Mouse (Mus musculus) heart, embryonic 14.5 days (tissue): Measurements from ENCODE around the gene Dock8. TPM values are rescaled to one million over a fixed set of nuclear protein-coding genes. Genes with fewer than 3 reads are reported as not detected.

Experiments used
- ATAC-seq: fragments of 200-750 bp; cut with Nextera tagmentation; 2 replicates; pipeline ENCODE4 v1.8.0; 2017; ENCODE audit warnings: low read depth, moderate TSS enrichment; ENCODE audit not compliant: insufficient number of reproducible peaks, insufficient read depth, low FRiP score
- H3K27ac ChIP-seq, 2 experiments: fragments of 200-500 bp in 1 of 2; fragments of 300-500 bp in 1 of 2; sonication (generic) in 1 of 2; replicated peaks in 1 of 2; 2 replicates each; pipeline ENCODE4 v1.5.1; 2012 to 2014; ENCODE audit warnings: low read depth in 2 of 2, low read length in 2 of 2, control low read depth in 1 of 2, mild to moderate bottlenecking in 1 of 2, mixed read lengths in 1 of 2; ENCODE audit not compliant: control insufficient read depth in 1 of 2, insufficient read depth in 1 of 2
- H3K27me3 ChIP-seq: fragments of 300-500 bp; sonication (generic); 2 replicates; pipeline ENCODE4 v1.6.1; 2014; ENCODE audit warnings: mild to moderate bottlenecking, low read length, control low read depth; ENCODE audit not compliant: control insufficient read depth, insufficient read depth
- H3K36me3 ChIP-seq: fragments of 300-500 bp; sonication (generic); 2 replicates; pipeline ENCODE4 v1.6.1; 2014; ENCODE audit warnings: mild to moderate bottlenecking, control low read depth, low read length, mixed read lengths; ENCODE audit not compliant: control insufficient read depth, insufficient read depth
- H3K4me1 ChIP-seq, 2 experiments: fragments of 200-500 bp in 1 of 2; fragments of 300-500 bp in 1 of 2; sonication (generic) in 1 of 2; 2 replicates each; pipeline ENCODE4 v1.6.1; 2012 to 2014; ENCODE audit warnings: low read length in 2 of 2, control low read depth in 1 of 2, mixed read lengths in 1 of 2; ENCODE audit not compliant: control insufficient read depth in 2 of 2, insufficient read depth in 2 of 2
- H3K4me2 ChIP-seq: fragments of 300-500 bp; sonication (generic); 2 replicates; pipeline ENCODE4 v1.6.1; 2014; ENCODE audit warnings: mild to moderate bottlenecking, low read length
- H3K4me3 ChIP-seq, 2 experiments: fragments of 200-500 bp in 1 of 2; fragments of 300-500 bp in 1 of 2; sonication (generic) in 1 of 2; 2 replicates each; pipeline ENCODE4 v1.5.1; 2012 to 2014; ENCODE audit warnings: low read length in 2 of 2, mild to moderate bottlenecking in 2 of 2, control low read depth in 1 of 2, low read depth in 1 of 2, moderate library complexity in 1 of 2; ENCODE audit not compliant: control insufficient read depth in 1 of 2, insufficient read depth in 1 of 2
- H3K9ac ChIP-seq: fragments of 300-500 bp; sonication (generic); 2 replicates; pipeline ENCODE4 v1.6.1; 2014; ENCODE audit warnings: mild to moderate bottlenecking, low read length
- H3K9me3 ChIP-seq: fragments of 300-500 bp; sonication (generic); 2 replicates; pipeline ENCODE4 v1.6.1; 2016; ENCODE audit warnings: low read length, control low read depth; ENCODE audit not compliant: control insufficient read depth
- WGBS: fragments of 180-500 bp; shearing (Covaris S2); extraction: QIAGEN DNeasy Blood & Tissue Kit; methylation state at CpG from one replicate; pipeline ENCODE4 v1.1.7; 2014; 5-methylcytosine and 5-hydroxymethylcytosine counted together
- polyA plus RNA-seq: library from polyadenylated mRNA; unstranded; fragments of >200 nt; fragmentation: Nextera tagmentation; extraction: Ambion mirVana; gene quantifications from 2 replicates; pipeline ENCODE4 v1.2.1, GENCODE M21; 2014

Gene Dock8
- polyA plus RNA-seq, 1 experiment from 2014 or later: 4.6 TPM

- Histone ChIP-seq H3K9ac (no peak overlapping the region), H3K27ac (peak overlapping the region; percentile 66 to 73), H3K27me3 (no peaks in the 10 kb centered on the region), H3K4me3 (no peak overlapping the region), H3K4me1 (peaks cover 20 to 29% of the 10 kb centered on the region in 2 experiments), H3K9me3 (no peaks in the 10 kb centered on the region), H3K36me3 (no peaks in the 10 kb centered on the region), H3K4me2 (0 out of 2 replicates have a peak overlapping the region, but pooled peaks have one; percentile 1)
- no peak for ATAC-seq
- 48% methylated on average over 5 of the region's 5 CpGs for WGBS
Measured at GRCm38 (mm10) chr19:25186316-25186715, 187.0 kb downstream of the Dock8 start.

- WGBS: 63% methylated on average over 18 of the region's 18 CpGs
- peaks cover 20 to 27% of the 10 kb centered on the region in 2 experiments for H3K4me1 ChIP-seq
- 0 out of 2 replicates have a peak overlapping the region, but pooled peaks have one; percentile 21 for H3K9ac ChIP-seq
- no peak overlapping the region for H3K4me3 ChIP-seq
- H3K9me3 ChIP-seq: no peaks in the 10 kb centered on the region
- no peak for ATAC-seq
- no peaks in the 10 kb centered on the region for H3K27me3 ChIP-seq
- H3K4me2 ChIP-seq: peak overlapping the region; percentile 16; the same call in 1 of the 2 replicates
- no peaks in the 10 kb centered on the region for H3K36me3 ChIP-seq
- no peak overlapping the region; a peak in 1 of 4 replicates for H3K27ac ChIP-seq
Measured at GRCm38 (mm10) chr19:25187681-25188080, 188.3 kb downstream of the Dock8 start.

GRCm38 (mm10) chr19:25193751-25194150 lies 194.4 kb downstream of the Dock8 start:
- Histone ChIP-seq H3K4me1 (0 out of 4 replicates have a peak, but pooled peaks cover 0 to 2% of the 10 kb centered on the region in 2 experiments), H3K27ac (no peak overlapping the region), H3K4me3 (no peak overlapping the region), H3K9me3 (no peaks in the 10 kb centered on the region), H3K36me3 (no peaks in the 10 kb centered on the region), H3K9ac (no peak overlapping the region), H3K4me2 (no peak overlapping the region), H3K27me3 (no peaks in the 10 kb centered on the region)
- no peak for ATAC-seq
- 90% methylated on average over 9 of the region's 9 CpGs for WGBS

DNA sequence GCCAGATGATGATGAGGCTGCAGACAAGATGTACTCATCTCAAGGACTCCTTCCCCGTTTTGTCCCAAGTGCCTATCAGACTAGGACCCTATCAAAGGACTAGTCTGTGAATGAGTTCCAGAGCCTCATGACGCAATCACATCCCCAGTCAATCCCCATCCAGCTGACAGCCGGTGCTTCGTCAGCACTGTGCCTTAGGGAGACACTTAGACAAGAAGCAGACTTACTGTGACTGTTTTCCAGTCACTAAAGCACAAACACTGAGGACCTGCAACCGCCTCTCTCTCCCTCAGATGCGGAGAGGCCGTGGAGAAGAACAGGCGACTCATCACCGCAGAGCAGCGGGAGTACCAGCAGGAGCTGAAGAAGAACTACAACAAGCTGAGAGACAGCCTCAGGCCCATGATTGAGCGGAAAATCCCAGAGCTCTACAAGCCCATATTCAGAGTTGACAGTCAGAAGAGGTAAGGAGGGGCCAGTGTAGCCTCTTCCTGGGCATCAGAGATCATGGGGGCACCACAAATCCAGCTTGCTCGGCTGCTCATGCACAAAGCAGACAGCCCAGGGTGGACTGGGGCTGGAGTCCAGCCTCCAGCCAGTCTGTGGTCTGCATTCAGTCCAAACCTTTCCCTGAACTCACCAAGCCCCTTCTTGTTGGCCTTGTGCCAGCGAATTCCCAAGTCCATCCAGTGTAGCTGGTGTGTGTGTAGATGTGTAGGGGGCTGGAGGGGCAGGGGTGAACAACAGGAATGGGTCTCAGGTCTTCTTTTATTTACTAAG lies 200.9 kb downstream of the Dock8 start:
- peak overlapping the region in 1 of 2 experiments; percentile 2; a peak in 1 of 4 replicates for H3K27ac ChIP-seq

DNA sequence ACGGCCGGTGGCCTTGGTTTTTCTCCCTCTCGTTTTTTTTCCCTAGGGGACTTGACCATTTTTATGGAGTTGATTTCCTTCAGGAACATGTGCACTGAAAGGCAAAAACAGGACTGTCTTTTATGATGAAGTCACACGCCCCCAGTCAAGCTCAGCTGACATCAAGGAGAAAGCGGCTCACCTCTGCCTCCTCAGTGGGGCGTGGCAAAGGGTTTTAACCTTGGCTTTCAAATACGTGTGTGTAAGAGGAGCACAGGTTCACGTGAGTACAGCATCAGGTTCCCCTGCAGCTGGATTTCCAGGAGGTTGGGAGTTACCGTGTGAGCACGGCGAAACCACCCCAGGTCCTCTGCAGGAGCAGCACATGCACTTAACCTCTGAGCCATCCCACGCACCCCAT lies 203.7 kb downstream of the Dock8 start:
- Histone ChIP-seq H3K4me1 (peaks cover 17 to 19% of the 10 kb centered on the region in 2 experiments), H3K27ac (no peak overlapping the region), H3K27me3 (peaks cover 3% of the 10 kb centered on the region; the same call in 1 of the 2 replicates), H3K9me3 (no peaks in the 10 kb centered on the region), H3K4me3 (no peak overlapping the region), H3K9ac (no peak overlapping the region), H3K4me2 (no peak overlapping the region), H3K36me3 (no peaks in the 10 kb centered on the region)
- WGBS: 88% methylated on average over 12 of the region's 12 CpGs
- ATAC-seq: no peak

More for the DNA sequence above, 200.9 kb downstream of the Dock8 start:
- peak overlapping the region; percentile 7; the same call in 1 of the 2 replicates for H3K9ac ChIP-seq
- H3K4me2 ChIP-seq: no peak overlapping the region
- H3K36me3 ChIP-seq: no peaks in the 10 kb centered on the region
- H3K4me1 ChIP-seq: peaks cover 11% of the 10 kb centered on the region in 2 experiments
- no peaks in the 10 kb centered on the region for H3K27me3 ChIP-seq
- no peak overlapping the region for H3K4me3 ChIP-seq
- no peaks in the 10 kb centered on the region for H3K9me3 ChIP-seq
- ATAC-seq: no peak
- WGBS: 45% methylated on average over 13 of the region's 13 CpGs

GRCm38 (mm10) chr19:25206969-25207368 lies 207.6 kb downstream of the Dock8 start:
- no peak for ATAC-seq
- Histone ChIP-seq H3K9ac (no peak overlapping the region), H3K27me3 (peaks cover 3% of the 10 kb centered on the region; the same call in 1 of the 2 replicates), H3K4me3 (no peak overlapping the region), H3K36me3 (no peaks in the 10 kb centered on the region), H3K9me3 (no peaks in the 10 kb centered on the region), H3K4me2 (no peak overlapping the region), H3K27ac (no peak overlapping the region), H3K4me1 (peaks cover 9 to 13% of the 10 kb centered on the region in 2 experiments; a peak in 3 of 4 replicates)
- WGBS: 80% methylated on average over 12 of the region's 12 CpGs

GRCm38 (mm10) chr19:25207731-25208361 lies 208.5 kb downstream of the Dock8 start:
- H3K9me3 ChIP-seq: no peaks in the 10 kb centered on the region
- peaks cover 9 to 13% of the 10 kb centered on the region in 2 experiments; a peak in 3 of 4 replicates for H3K4me1 ChIP-seq
- H3K27ac ChIP-seq: no peak overlapping the region
- H3K4me2 ChIP-seq: peak overlapping the region; percentile 41
- no peak overlapping the region for H3K9ac ChIP-seq
- no peaks in the 10 kb centered on the region for H3K36me3 ChIP-seq
- H3K27me3 ChIP-seq: peaks cover 3% of the 10 kb centered on the region; the same call in 1 of the 2 replicates
- no peak overlapping the region for H3K4me3 ChIP-seq
- 22% methylated on average over 23 of the region's 23 CpGs for WGBS
- no peak for ATAC-seq
